Mouse (Mus musculus) hindbrain, embryonic 11.5 days (tissue): ENCODE data around the gene Ppp2r2c. TPM values are rescaled to one million over a fixed set of nuclear protein-coding genes. Genes with fewer than 3 reads are reported as not detected.
A peak's percentile ranks its signal among the peaks of the same experiment; 100 is the strongest.

Source experiments
- ATAC-seq: fragments of 200-750 bp; cut with Nextera tagmentation; 2 replicates; pipeline ENCODE4 v1.8.0; 2017; ENCODE audit warnings: mild to moderate bottlenecking, moderate TSS enrichment, moderate library complexity; ENCODE audit not compliant: low FRiP score
- DNase-seq: peaks from one replicate; pipeline ENCODE4 v3.0.0-alpha.2; 2015; ENCODE audit warnings: low spot score
- H3K27ac ChIP-seq: fragments of 300-500 bp; sonication (generic); 2 replicates; pipeline ENCODE4 v1.5.1; 2014; ENCODE audit warnings: mild to moderate bottlenecking, low read depth, low read length
- H3K27me3 ChIP-seq: fragments of 300-500 bp; sonication (generic); 2 replicates; pipeline ENCODE4 v1.6.1; 2014; ENCODE audit warnings: mild to moderate bottlenecking, low read length, moderate library complexity, mixed read lengths; ENCODE audit not compliant: control insufficient read depth, insufficient read depth
- H3K36me3 ChIP-seq: fragments of 300-500 bp; sonication (generic); 2 replicates; pipeline ENCODE4 v1.6.1; 2014; ENCODE audit warnings: mild to moderate bottlenecking, low read length, moderate library complexity, mixed read lengths; ENCODE audit not compliant: control insufficient read depth, insufficient read depth
- H3K4me1 ChIP-seq: fragments of 300-500 bp; sonication (generic); replicated peaks from 2 replicates; pipeline ENCODE4 v1.6.1; 2014; ENCODE audit warnings: low read length, mixed read lengths; ENCODE audit not compliant: control insufficient read depth, insufficient read depth
- H3K4me2 ChIP-seq: fragments of 300-500 bp; sonication (generic); replicated peaks from 2 replicates; pipeline ENCODE4 v1.6.1; 2014; ENCODE audit warnings: mild to moderate bottlenecking, low read depth, low read length
- H3K4me3 ChIP-seq: fragments of 300-500 bp; sonication (generic); 2 replicates; pipeline ENCODE4 v1.5.1; 2014; ENCODE audit warnings: low read depth, low read length
- H3K9ac ChIP-seq: fragments of 300-500 bp; sonication (generic); 2 replicates; pipeline ENCODE4 v1.6.1; 2014; ENCODE audit warnings: low read depth, low read length
- H3K9me3 ChIP-seq: fragments of 300-500 bp; sonication (generic); 2 replicates; pipeline ENCODE4 v1.6.1; 2016; ENCODE audit warnings: low read length; ENCODE audit not compliant: control insufficient read depth
- WGBS: fragments of 180-500 bp; shearing (Covaris S2); extraction: QIAGEN DNeasy Blood & Tissue Kit; methylation state at CpG from one replicate; pipeline ENCODE4 v1.1.7; 2014; 5-methylcytosine and 5-hydroxymethylcytosine counted together
- polyA plus RNA-seq: library from polyadenylated mRNA; unstranded; fragments of >200 nt; fragmentation: Nextera tagmentation; extraction: Ambion mirVana; gene quantifications from 2 replicates; pipeline ENCODE4 v1.2.1, GENCODE M21; 2014

Ppp2r2c gene
- polyA plus RNA-seq, result 1.9 and 3.3 TPM in 2 replicates

- Histone ChIP-seq H3K9ac (peak within 1 kb of the TSS; percentile 31; the same call in 1 of the 2 replicates), H3K4me1 (peaks cover 14% of the 10 kb centered on the region), H3K36me3 (no peaks in the 10 kb centered on the region), H3K4me3 (peak within 1 kb of the TSS; percentile 41), H3K9me3 (no peaks in the 10 kb centered on the region), H3K4me2 (peak within 1 kb of the TSS; percentile 84), H3K27me3 (peaks cover 58% of the 10 kb centered on the region), H3K27ac (no peak within 1 kb of the TSS)
- 0% methylated on average over 70 of the region's 108 CpGs for WGBS
- ATAC-seq (peak; percentile 33), DNase-seq (peak; percentile 45)
Measured at GRCm38 (mm10) chr5:36868266-36869090, at the start of gene Ppp2r2c. Gene Ppp2r2c, plus strand, starts transcription at chr5:36868513.

GRCm38 (mm10) chr5:36819742-36820141, 48.6 kb upstream of the Ppp2r2c start:
- Histone ChIP-seq H3K27ac (no peak overlapping the region), H3K27me3 (no peaks in the 10 kb centered on the region), H3K36me3 (peaks cover 2% of the 10 kb centered on the region; the same call in 1 of the 2 replicates), H3K4me2 (no peak overlapping the region), H3K9ac (no peak overlapping the region), H3K4me1 (no peaks in the 10 kb centered on the region), H3K4me3 (no peak overlapping the region), H3K9me3 (no peaks in the 10 kb centered on the region)
- DNase-seq, result no peak
- WGBS, result 93% methylated on average over 5 of the region's 5 CpGs
- ATAC-seq, result no peak

GRCm38 (mm10) chr5:36820142-36820541, 48.2 kb upstream of the Ppp2r2c start:
- DNase-seq, result peak; percentile 77

GRCm38 (mm10) chr5:36822907-36823306, 45.4 kb upstream of the Ppp2r2c start:
- Histone ChIP-seq H3K4me2 (no peak overlapping the region), H3K9me3 (no peaks in the 10 kb centered on the region), H3K36me3 (peaks cover 4% of the 10 kb centered on the region), H3K9ac (no peak overlapping the region), H3K4me1 (no peaks in the 10 kb centered on the region), H3K27ac (no peak overlapping the region), H3K4me3 (no peak overlapping the region), H3K27me3 (no peaks in the 10 kb centered on the region)
- DNase-seq, result no peak
- 90% methylated on average over 4 of the region's 4 CpGs for WGBS
- no peak for ATAC-seq

More at GRCm38 (mm10) chr5:36820142-36820541, 48.2 kb upstream of the Ppp2r2c start:
- Histone ChIP-seq H3K27ac (no peak overlapping the region), H3K4me1 (no peaks in the 10 kb centered on the region), H3K9ac (no peak overlapping the region), H3K9me3 (no peaks in the 10 kb centered on the region), H3K4me2 (no peak overlapping the region), H3K27me3 (no peaks in the 10 kb centered on the region), H3K36me3 (peaks cover 2% of the 10 kb centered on the region; the same call in 1 of the 2 replicates), H3K4me3 (no peak overlapping the region)
- 0 out of 2 replicates have a peak, but pooled peaks have one; percentile 17 for ATAC-seq
- 49% methylated on average over 6 of the region's 6 CpGs for WGBS

- Histone ChIP-seq H3K4me1 (0 out of 2 replicates have a peak, but pooled peaks cover 3% of the 10 kb centered on the region), H3K9ac (no peak overlapping the region), H3K27me3 (no peaks in the 10 kb centered on the region), H3K36me3 (peaks cover 2% of the 10 kb centered on the region; the same call in 1 of the 2 replicates), H3K4me3 (no peak overlapping the region), H3K9me3 (no peaks in the 10 kb centered on the region), H3K4me2 (no peak overlapping the region), H3K27ac (no peak overlapping the region)
- no peak for DNase-seq
- 75% methylated on average over 4 of the region's 4 CpGs for WGBS
- ATAC-seq, result no peak
Measured at GRCm38 (mm10) chr5:36829098-36829497, 39.2 kb upstream of the Ppp2r2c start.

GRCm38 (mm10) chr5:36829913-36830879, 38.1 kb upstream of the Ppp2r2c start, which contains the start of gene Man2b2:
Gene Man2b2, minus strand, starts transcription at chr5:36830653.
- Histone ChIP-seq H3K36me3 (peaks cover 2% of the 10 kb centered on the region; the same call in 1 of the 2 replicates), H3K27me3 (no peaks in the 10 kb centered on the region), H3K4me2 (peak within 1 kb of the TSS; percentile 88), H3K9me3 (no peaks in the 10 kb centered on the region), H3K4me3 (peak within 1 kb of the TSS; percentile 66), H3K9ac (peak within 1 kb of the TSS; percentile 75), H3K27ac (no peak within 1 kb of the TSS), H3K4me1 (0 out of 2 replicates have a peak, but pooled peaks cover 3% of the 10 kb centered on the region)
- ATAC-seq (peak; percentile 93), DNase-seq (peak; percentile 98)
- 4% methylated on average over 45 of the region's 46 CpGs for WGBS

GRCm38 (mm10) chr5:36831272-36831671, 37.0 kb upstream of the Ppp2r2c start:
- H3K27ac ChIP-seq, result no peak overlapping the region
- H3K27me3 ChIP-seq, result no peaks in the 10 kb centered on the region
- no peaks in the 10 kb centered on the region for H3K9me3 ChIP-seq
- H3K9ac ChIP-seq, result no peak overlapping the region
- H3K4me3 ChIP-seq, result no peak overlapping the region
- peaks cover 2% of the 10 kb centered on the region; the same call in 1 of the 2 replicates for H3K36me3 ChIP-seq
- ATAC-seq (peak; percentile 39; the same call in 1 of the 2 replicates), DNase-seq (peak; percentile 35)
- 60% methylated on average over 7 of the region's 7 CpGs for WGBS
- H3K4me1 ChIP-seq, result 0 out of 2 replicates have a peak, but pooled peaks cover 3% of the 10 kb centered on the region
- H3K4me2 ChIP-seq, result no peak overlapping the region

- Histone ChIP-seq H3K27me3 (no peaks in the 10 kb centered on the region), H3K4me1 (0 out of 2 replicates have a peak, but pooled peaks cover under 1% of the 10 kb centered on the region), H3K4me2 (no peak overlapping the region), H3K27ac (no peak overlapping the region), H3K4me3 (no peak overlapping the region), H3K36me3 (no peaks in the 10 kb centered on the region), H3K9ac (no peak overlapping the region), H3K9me3 (no peaks in the 10 kb centered on the region)
- under 1% methylated on average over 6 of the region's 6 CpGs for WGBS
- DNase-seq, result peak; percentile 88
- ATAC-seq, result no peak
Measured at GRCm38 (mm10) chr5:36835933-36836332, 32.4 kb upstream of the Ppp2r2c start.
